8 mouse cellular contexts compared by ENCODE assay signal in the genomic region with DNA sequence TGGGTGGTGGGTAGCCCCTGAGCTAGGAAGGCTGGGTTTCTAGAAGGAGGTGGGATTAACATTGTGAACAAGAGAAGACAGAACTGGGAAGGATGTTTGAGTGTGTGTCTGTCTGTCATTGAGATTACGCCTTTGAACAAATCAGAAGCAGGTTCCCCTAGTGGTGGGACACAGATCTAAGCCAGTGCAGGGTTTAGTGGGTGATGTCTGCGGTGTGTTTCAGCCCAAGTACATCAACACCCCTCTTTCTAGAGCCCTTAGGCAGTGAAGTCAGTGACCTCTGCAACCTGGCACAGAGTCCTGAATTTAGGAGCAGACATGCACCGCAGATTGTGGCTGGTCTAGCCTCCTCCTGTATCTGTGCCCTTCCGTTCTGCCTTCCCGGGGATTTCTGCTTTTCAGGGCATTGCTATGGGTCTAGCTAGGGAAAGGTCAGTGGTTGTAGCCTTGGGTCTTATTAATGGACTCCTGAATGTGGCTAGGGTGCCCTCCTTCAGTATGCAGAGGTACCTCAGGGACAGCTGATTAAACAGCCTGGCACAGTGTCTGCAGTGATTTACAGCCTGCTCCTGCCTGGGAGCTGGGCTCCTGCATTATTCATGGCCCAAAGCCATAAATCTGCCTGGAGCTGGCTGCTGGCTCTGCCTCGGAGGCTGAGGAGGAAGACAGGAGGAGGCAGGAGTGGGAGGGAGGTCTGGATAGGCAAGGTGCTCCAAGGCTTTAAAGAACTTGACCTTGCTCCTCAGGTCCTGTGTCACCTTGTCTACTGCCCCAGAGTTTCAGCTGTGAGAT.
DNase-seq lines count a peak whose midpoint lies in the region; ATAC-seq and TF ChIP-seq lines count a peak whose summit lies in the region.

No protein-coding gene starts in this region.

- no peak overlapping the region for H3K4me3 ChIP-seq in lung, postnatal 0 days (ENCODE audit: low read depth, low read length)
- no peak overlapping the region for H3K4me3 ChIP-seq in forebrain, embryonic 15.5 days
- H3K4me3 ChIP-seq in intestine, postnatal 0 days (ENCODE audit: low read depth, low read length), result no peak overlapping the region
- H3K4me3 ChIP-seq in left cerebral cortex, adult 2 months, result no peak overlapping the region
- no peak overlapping the region for H3K4me3 ChIP-seq in stomach, postnatal 0 days (ENCODE audit: low read depth, low read length)

- TF ChIP-seq CTCF in lung, postnatal 0 days (IDR thresholded peaks at IDR 0.05), result peak; percentile 15; the same call in 1 of the 2 replicates
- TF ChIP-seq CTCF in intestine, postnatal 0 days (IDR thresholded peaks at IDR 0.05; ENCODE audit: low read depth), result peak; percentile 32; the same call in 1 of the 2 replicates
- TF ChIP-seq CTCF in left cerebral cortex, adult 2 months (IDR thresholded peaks at IDR 0.05), result peak; percentile 36; the same call in 1 of the 2 replicates
- no peak for TF ChIP-seq CTCF in stomach, postnatal 0 days (IDR thresholded peaks at IDR 0.05; ENCODE audit: low read depth)

- no peak overlapping the region for H3K9ac ChIP-seq in lung, postnatal 0 days (replicated peaks; ENCODE audit: low read depth)
- no peak overlapping the region for H3K9ac ChIP-seq in forebrain, embryonic 15.5 days (replicated peaks)
- no peak overlapping the region for H3K9ac ChIP-seq in intestine, postnatal 0 days (ENCODE audit: low read depth, low read length)
- no peak overlapping the region for H3K9ac ChIP-seq in stomach, postnatal 0 days (ENCODE audit: low read length)

- H3K4me1 ChIP-seq in lung, postnatal 0 days (ENCODE audit: insufficient read depth, low read depth, low read length), result no peaks in the 10 kb centered on the region
- H3K4me1 ChIP-seq in forebrain, embryonic 15.5 days, result peaks cover 11% of the 10 kb centered on the region
- 0 out of 2 replicates have a peak, but pooled peaks cover 4% of the 10 kb centered on the region for H3K4me1 ChIP-seq in intestine, postnatal 0 days (replicated peaks; ENCODE audit: control insufficient read depth, insufficient read depth, low read length)
- H3K4me1 ChIP-seq in stomach, postnatal 0 days (replicated peaks; ENCODE audit: control insufficient read depth, insufficient read depth), result peaks cover 4% of the 10 kb centered on the region; the same call in 1 of the 2 replicates

- H3K4me2 ChIP-seq in lung, postnatal 0 days (replicated peaks; ENCODE audit: low read depth, low read length), result no peak overlapping the region
- no peak overlapping the region for H3K4me2 ChIP-seq in forebrain, embryonic 15.5 days (replicated peaks)
- no peak overlapping the region for H3K4me2 ChIP-seq in intestine, postnatal 0 days (replicated peaks; ENCODE audit: low read depth)
- H3K4me2 ChIP-seq in stomach, postnatal 0 days (replicated peaks; ENCODE audit: low read depth), result no peak overlapping the region

- intact Hi-C loops in left cerebral cortex, adult 2 months (cut with DNase I), result no loop called here

- no peaks in the 10 kb centered on the region for H3K27me3 ChIP-seq in lung, postnatal 0 days (replicated peaks; ENCODE audit: insufficient read depth, low read length)
- H3K27me3 ChIP-seq in forebrain, embryonic 15.5 days, result no peaks in the 10 kb centered on the region
- no peaks in the 10 kb centered on the region for H3K27me3 ChIP-seq in intestine, postnatal 0 days (replicated peaks; ENCODE audit: control insufficient read depth, insufficient read depth, low read length)
- H3K27me3 ChIP-seq in stomach, postnatal 0 days (ENCODE audit: control insufficient read depth, insufficient read depth, low read length), result no peaks in the 10 kb centered on the region

- no peak for ATAC-seq in lung, postnatal 0 days
- peak; percentile 92 for ATAC-seq in forebrain, embryonic 15.5 days (replicated peaks)
- ATAC-seq in intestine, postnatal 0 days, result no peak
- ATAC-seq in stomach, postnatal 0 days (ENCODE audit: low FRiP score, low TSS enrichment), result no peak

- no peak for DNase-seq in lung, postnatal 0 days (ENCODE audit: low spot score)
- no peak for DNase-seq in lung, postnatal 14 days
- peak; percentile 23 to 25 for DNase-seq in left cerebral cortex, adult 2 months (ENCODE audit: extremely low spot score in 1 of 2, low spot score in 2 of 2)
- DNase-seq in retina, postnatal 1 day, result peak; percentile 44
- DNase-seq in stomach, postnatal 0 days (ENCODE audit: low spot score), result no peak
- no peak for DNase-seq in lung, postnatal 4 days

- no peak overlapping the region for H3K27ac ChIP-seq in lung, postnatal 0 days (ENCODE audit: low read length)
- peak overlapping the region; percentile 52; the same call in 1 of the 2 replicates for H3K27ac ChIP-seq in forebrain, embryonic 15.5 days (replicated peaks)
- no peak overlapping the region for H3K27ac ChIP-seq in intestine, postnatal 0 days (ENCODE audit: low read depth, low read length)
- H3K27ac ChIP-seq in left cerebral cortex, adult 2 months, result no peak overlapping the region
- H3K27ac ChIP-seq in stomach, postnatal 0 days (replicated peaks), result no peak overlapping the region

- TF ChIP-seq EP300 in lung, postnatal 0 days (IDR thresholded peaks at IDR 0.05), result no peak
- TF ChIP-seq EP300 in stomach, postnatal 0 days (optimal IDR thresholded peaks at IDR 0.05), result no peak

- H3K9me3 ChIP-seq in lung, postnatal 0 days (ENCODE audit: low read length), result no peaks in the 10 kb centered on the region
- no peaks in the 10 kb centered on the region for H3K9me3 ChIP-seq in forebrain, embryonic 15.5 days
- H3K9me3 ChIP-seq in intestine, postnatal 0 days (ENCODE audit: control insufficient read depth), result no peaks in the 10 kb centered on the region
- no peaks in the 10 kb centered on the region for H3K9me3 ChIP-seq in stomach, postnatal 0 days (ENCODE audit: control insufficient read depth, low read length)

- WGBS in lung, postnatal 0 days, result 72% methylated on average over 6 of the region's 6 CpGs
- 66% methylated on average over 6 of the region's 6 CpGs for WGBS in forebrain, embryonic 15.5 days
- WGBS in intestine, postnatal 0 days, result 53% methylated on average over 6 of the region's 6 CpGs
- WGBS in stomach, postnatal 0 days, result 63% methylated on average over 6 of the region's 6 CpGs

- H3K36me3 ChIP-seq in lung, postnatal 0 days (ENCODE audit: insufficient read depth, low read length), result no peaks in the 10 kb centered on the region
- H3K36me3 ChIP-seq in forebrain, embryonic 15.5 days, result no peaks in the 10 kb centered on the region
- no peaks in the 10 kb centered on the region for H3K36me3 ChIP-seq in intestine, postnatal 0 days (ENCODE audit: control insufficient read depth, insufficient read depth)
- H3K36me3 ChIP-seq in stomach, postnatal 0 days (ENCODE audit: control insufficient read depth, insufficient read depth, low read length), result no peaks in the 10 kb centered on the region

Comparison
In these comparisons a context has a peak if more than half of its experiments do, and no peak if none do; other contexts are left out.
1. DNase-seq: peak in left cerebral cortex, adult 2 months (2 of 2) and retina, postnatal 1 day (single experiment); none in lung, postnatal 0 days (single experiment), lung, postnatal 14 days (single experiment), stomach, postnatal 0 days (single experiment) and lung, postnatal 4 days (0 of 2).